Mouse (Mus musculus): Measurements from ENCODE around the gene Exosc8.

Gene Exosc8

DNA sequence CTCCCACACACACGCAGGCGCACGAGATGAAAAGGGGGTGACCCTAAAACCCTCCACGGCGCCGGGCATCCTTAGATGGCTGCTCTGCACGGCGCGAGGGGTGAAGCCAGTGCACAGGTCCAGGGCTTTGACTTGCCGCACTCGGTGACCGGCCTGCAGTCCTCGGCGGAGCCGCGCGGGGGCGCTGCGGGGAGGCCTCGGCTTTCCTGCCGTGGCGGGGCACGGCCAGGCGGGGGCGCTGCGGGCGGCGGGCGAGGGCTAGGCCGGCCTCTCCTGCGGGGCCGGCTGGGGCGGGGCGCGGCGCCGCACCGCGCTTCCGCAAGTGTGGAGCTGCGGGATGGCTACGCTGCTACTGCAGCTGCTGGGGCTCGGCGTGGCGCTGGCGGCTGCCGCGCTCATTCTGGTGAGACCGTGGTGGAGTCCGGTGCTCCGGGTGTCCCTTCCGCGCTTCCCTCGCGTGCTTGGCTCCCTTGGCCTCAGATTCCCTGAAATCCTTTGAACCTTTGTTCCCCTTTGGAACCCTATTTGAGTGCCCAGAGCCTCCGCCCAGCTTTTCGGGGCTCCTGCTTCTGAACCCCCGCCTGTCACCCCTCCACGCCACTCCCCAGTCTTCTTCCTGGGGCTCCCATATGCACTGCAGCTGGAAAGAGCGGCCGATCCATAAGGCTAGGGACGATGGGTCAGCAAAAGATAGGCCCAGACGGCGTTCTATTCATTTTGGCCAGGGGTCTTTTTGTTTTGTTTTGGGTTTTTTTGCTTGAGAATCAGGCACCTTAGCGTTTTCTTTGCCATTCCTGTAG, at the start of gene Exosc8, which contains the start of gene Alg5:
Exosc8 (minus strand) TSS at position 147 of the 800 bp plus-strand sequence.
Alg5 (plus strand) TSS at position 293 of the 800 bp plus-strand sequence.
- DNase-seq, result peak; percentile 90 to 96

DNA sequence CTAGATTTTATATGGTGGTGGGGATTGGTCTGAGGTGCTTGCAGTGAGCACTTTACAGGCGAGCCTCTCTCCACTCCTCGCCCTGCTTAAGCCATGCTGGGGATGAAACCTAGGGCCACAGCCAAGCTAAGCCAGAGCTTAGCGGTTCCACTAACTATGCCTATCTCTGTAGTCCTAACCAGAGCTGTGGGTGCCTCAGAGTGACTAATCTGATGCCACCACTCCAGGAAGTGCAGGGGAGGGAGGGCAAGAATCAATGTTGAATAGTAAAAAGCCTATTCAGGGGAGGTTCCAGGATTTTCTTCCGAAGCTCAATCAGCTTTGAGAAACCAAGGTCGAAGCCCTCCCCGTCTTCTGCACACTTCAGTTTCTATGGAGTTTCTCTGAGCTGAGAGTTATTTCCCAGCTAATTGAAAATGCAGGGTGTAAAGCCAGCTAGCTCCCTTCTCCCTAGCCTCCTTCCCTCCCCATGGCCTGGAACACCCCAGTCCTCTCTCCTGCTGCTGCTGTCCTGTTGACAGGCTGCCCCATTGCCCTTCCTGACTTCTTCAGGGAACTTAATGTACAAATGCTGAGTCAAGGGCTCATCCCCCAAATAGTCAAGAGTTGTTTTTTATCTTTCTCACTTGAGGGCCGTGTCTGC, 40.9 kb upstream of the Exosc8 start:
- no peak for DNase-seq

DNA sequence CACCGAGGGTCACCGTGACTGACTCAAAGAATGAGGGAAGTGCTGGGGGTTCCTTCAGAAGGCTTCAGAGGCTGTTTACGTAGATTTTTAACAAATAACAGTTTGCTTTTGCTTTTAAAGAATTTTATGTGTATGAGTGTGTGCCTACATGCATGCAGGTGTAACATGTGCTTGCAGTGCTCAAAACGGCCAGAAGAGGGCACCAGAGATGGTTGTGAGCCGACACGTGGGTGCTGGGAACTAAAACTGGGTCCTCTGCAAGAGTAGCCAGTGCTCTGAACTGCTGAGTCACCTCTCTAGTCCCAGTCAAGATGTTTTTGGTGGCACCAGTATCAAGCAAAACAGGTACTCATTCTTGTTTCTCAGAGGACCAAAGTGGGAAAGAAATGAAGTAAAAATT, 38.4 kb upstream of the Exosc8 start:
- no peak for DNase-seq

DNA sequence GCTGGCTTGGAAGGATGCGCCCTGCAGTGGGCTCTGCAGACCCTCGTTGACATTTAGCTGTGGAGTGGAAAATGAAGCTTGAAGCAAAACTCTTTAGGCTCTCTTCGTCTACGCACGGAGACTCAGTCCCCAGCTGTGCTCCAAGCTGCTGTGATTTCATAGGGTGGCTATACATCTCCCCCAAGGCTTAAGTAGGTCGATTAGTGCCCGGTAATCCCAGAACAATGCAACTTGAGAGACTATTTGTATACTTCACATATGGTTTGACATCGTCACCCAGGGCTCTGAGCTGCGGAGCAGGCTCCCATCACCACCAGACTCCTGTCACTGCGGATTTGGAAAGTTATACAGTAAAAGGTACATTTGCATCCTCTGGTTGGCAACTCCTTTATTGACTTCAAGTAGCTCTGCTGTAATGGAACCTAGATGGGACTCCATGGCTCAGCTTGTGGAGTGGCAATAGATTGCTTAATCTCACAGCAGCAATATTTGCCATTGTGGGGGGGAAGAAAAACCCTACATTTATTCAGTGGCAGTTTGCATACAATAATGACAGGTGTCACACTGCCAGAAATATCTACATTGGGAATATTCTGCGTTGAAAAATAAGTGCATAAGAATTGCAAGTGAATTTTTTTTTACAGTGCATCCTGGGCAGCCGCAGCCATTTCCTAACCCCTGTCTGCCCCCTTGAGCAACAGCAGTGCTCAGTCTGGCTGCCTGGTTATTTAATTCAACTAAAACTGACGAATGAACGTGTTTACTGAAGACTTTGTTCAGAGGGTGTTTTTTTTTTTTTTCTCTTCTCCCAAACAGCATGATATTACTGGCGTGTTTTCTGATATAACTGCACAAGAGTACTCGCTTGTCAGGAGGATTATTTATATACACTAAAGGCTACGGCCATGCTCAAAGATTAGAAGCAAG, 34.4 kb upstream of the Exosc8 start:
- DNase-seq, result no peak

DNA sequence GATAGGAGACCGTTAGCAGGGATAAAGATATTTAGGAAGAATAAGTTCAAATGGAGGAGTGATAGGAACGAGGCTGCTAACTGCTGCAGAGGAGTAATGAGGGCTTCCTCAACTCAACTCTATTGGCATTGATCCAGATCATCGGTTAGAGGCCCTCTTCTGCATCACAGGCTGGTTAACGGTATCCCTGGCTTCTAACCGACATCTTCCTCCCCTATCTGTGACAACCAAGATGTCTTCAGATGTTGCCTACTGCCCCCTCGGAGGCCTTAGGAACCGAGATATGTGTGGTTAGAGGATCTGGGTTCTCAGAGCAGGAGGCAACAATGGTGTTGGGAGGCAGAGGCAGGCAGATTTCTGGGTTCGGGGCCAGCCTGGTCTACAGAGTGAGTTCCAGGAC, 33.4 kb upstream of the Exosc8 start:
- DNase-seq, result no peak

DNA sequence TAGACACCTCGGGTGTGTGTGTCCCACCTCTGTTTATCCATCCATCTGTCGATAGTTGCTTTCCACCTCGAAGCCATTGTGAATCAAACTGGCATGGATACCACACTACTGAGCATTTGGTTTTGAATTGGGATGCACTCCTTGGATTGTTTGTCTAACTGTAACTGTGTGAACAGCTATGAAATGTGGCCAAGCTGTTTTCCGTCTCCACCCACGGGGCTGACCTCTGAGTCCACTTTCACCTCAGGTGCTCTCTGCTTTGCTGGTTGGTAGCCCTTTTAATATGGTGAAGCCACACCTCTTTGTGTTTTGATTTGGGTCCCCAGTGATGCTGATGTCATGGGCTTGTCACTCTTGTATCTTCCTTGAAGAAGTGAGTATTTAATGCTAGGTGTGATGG, 31.6 kb upstream of the Exosc8 start:
- no peak for DNase-seq

DNA sequence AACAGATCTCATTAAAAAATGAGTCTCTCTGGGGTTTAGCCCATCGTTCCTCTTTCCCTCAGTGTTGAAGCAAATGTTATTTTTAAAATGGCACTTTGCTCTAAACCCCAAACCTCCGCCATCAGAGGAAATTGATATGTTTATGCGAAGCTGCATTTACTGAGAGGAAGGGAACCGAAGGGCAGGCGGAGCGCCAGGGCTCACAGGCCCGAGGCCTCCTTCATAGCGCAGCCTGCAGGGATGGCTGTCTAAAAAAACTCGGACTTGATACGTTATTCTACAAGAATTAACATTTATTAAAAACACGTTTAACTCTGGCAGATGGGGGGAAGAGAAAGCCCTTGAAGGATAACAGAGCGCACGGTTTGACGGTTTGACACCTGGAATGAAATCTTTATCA, 30.8 kb upstream of the Exosc8 start:
- DNase-seq, result no peak

DNA sequence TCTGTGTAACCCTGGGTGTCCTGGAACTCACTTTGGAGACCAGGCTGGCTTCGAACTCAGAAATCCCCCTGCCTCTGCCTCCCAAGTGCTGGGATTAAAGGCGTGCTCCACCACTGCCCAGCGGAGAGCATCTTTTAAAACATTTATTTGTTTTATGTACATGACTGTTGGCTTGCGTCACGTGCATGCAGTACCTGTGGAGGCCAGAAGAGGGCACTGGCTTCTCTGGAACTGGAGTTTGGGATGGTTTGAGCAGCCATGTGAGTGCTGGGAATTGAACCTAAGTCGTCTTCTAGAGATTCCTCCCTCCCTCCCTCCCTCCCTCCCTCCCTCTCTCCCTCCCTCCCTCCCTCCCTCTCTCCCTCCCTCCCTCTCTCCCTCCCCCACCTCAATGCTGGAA, 30.3 kb upstream of the Exosc8 start:
- DNase-seq, result peak in 1 of 2 experiments; percentile 12

DNA sequence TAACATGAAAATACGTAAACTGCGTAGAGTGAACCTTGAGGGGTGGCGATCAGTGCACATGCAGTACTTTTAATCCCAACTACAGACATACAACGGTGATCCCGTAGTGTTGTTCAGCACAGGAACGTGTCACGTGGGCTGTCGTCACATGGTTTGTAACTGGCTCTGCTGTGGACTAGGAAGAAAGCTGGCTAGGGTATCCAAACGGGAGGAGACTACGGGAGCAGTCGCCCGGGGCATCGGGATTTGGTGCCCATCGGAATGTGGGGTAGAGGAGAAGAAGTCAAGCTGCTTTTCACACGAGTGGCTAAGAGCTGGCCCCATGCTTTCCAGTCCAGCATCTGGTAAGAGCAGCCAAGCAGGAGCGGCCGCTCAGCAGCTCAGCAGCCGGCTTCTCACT, 29.2 kb upstream of the Exosc8 start:
- DNase-seq, result no peak

DNA sequence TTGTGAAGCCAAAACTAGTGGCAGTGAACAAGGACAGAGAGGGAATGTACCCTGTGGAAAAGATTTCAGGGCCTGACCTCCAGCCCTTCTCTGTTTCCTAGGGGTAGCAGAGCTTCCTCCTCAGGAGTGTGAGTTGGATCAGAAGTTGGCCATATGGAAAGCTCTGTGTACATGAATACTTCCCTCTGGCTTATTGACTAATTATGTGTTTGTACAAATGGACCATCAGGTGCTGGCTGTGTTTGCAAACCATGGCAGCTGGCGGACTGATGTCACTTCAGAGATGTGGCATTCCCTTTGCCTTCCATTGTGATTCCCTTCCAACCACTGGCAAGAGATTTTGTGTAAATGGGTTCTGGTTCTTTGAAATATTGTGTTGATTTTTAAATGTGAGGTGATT, 26.1 kb upstream of the Exosc8 start:
- no peak for DNase-seq

DNA sequence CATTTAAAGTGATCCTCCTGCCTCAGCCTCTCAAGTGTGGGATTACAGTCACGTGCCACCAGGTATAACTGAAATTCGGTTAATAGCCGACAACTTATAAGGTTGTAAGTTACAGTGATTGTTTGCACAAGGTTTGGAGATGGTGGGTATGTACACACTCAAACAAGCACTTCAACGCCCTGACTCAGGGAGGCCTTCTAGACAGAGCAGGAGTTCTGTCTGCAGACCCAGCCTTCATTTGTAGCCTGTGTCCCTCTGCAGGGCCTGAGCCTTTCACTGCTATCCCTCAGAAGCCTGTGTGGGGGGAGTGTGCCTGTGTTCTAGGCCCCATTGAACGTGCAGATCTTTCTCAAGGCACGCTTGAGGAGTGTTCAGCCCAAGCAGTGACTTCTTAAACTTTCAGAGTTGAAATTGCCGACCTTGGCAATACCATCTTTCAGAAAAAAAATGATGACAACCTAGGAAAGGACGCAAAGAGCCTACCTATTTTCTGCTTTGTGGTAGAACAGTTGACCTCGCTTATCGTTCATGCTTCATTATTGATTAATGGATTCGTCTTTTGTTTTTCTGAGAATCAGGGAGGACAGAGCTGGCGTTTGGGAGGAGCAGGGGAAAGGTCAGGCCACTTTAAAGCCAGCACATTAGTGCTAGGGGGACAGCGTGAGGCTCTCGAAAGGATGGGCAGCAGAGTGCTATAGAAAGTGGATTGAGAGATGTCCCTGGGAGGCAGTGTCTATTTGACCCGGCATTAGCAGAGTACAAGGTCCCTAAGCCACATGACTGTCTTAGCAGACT, 25.3 kb upstream of the Exosc8 start:
- no peak for DNase-seq

DNA sequence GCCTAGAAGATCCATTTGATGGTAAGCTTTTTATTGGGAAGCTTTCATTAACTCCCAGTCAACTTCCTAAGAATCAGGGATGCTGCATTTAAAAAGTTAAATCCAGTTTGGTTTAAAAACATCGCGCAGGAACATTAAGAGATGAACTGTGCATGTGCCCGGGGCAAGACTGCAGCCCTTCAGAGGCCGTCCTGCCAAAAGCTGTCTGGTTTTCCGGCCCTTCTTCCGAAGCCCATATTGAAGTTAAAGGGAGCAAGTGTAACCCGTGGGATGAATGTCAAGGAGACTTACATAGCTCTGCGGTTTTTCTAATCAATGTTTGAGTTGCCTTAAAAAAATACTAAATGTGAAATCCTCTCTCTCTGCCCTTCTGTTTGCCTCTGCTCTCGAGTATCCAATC, 24.0 kb upstream of the Exosc8 start:
- no peak for DNase-seq

DNA sequence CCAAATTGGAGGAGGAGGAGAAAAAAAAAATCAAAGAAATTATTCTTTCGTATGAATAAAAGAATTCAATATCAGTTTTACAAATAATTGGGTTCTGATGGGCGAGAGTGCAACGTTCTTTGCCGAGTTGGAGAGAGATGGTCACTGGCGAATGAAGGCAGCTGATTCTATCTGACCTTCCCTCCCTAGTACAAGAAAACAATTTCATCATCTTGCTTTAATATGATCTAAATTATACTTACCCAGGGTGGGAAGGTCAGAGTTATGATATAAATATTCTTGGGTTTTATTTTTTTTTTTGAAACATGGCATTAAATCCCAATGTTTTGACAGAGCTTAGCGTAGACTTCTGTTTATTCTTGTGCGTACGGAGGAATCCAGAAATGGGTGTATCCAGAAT, 22.3 kb upstream of the Exosc8 start:
- no peak for DNase-seq

DNA sequence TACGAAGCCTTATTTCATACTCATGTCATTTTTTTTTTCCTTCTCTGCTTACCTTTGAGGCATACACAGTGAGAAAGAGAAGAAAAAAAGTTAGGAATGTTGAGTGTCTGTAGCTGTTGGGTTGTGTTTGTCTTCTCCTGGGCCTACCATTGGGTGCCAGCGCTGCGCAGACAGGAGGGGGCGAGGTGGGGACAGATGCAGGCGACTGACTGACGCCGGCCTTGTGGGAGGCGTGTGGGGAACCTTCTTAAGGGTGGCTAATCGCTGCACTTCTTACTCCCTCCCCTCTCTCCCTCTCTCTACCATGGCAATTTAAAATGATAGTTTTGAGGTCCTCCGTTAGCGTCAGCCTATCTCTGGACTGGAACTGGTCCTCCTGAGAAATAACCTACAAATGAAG, 20.9 kb upstream of the Exosc8 start:
- DNase-seq, result no peak

DNA sequence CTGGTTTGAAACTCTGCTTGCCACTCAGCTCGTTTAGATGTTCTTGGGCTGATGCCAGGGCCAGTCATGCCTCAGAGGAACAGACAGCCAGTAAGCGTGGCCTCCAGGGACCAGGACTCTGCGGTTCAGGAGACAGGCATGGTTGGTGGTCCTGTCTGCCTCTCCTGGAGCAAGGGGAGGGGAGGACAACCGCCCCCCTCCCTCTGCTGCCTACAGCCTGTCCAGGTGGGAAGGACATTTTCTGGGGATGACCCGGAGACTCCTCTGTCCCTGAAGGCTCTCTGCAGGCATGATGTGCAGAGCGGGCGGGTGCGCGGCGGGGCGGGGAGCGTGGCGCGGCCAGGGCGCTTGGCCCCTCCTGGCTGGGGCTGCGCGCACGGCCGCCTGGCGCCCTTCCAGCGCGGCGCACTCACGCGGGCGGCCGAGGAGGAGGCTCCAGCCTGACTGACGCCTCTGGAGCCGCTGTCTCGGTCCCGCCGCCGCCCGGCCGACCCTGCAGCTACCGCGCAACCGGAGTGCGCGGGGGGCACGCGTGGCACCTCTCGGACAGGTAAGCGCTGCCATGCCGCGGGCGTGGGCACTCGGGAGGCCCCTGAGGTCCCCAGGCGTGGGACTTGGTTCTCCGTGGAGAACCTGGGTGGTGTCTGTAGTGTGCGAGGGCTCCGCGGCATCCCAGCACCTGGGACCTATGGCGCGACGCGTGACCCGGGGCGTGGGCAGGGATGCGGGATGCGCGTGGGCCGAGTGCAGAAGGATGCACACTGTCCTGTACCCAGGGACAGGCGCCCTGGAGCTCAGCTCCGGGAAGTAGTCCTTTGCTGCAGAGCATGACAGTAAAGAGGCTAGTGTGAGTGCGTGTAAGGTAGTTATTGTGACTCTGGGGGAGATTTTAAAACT, 20.2 kb upstream of the Exosc8 start, which contains the start of gene Smad9:
Smad9 (plus strand) TSS at position 438 of the 897 bp plus-strand sequence.
- no peak for DNase-seq

DNA sequence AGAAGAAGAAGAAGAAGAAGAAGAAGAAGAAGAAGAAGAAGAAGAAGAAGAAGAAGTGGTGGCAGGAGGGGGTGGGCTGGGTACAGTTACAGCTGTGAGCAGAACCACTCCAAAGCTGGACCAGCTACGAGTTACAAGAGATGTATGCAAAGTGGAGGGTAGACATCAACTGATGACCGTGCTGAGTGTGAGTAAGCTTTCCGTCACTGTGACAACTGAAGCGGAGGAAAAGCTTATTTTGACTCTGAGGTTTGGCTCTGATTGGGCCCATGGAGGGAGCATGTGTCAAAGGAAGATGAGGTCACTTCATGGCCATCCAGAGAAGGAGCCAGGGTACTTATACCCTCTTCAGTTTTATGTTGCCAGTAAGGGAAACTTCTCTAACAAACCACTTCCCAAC, 18.2 kb upstream of the Exosc8 start:
- DNase-seq, result no peak

DNA sequence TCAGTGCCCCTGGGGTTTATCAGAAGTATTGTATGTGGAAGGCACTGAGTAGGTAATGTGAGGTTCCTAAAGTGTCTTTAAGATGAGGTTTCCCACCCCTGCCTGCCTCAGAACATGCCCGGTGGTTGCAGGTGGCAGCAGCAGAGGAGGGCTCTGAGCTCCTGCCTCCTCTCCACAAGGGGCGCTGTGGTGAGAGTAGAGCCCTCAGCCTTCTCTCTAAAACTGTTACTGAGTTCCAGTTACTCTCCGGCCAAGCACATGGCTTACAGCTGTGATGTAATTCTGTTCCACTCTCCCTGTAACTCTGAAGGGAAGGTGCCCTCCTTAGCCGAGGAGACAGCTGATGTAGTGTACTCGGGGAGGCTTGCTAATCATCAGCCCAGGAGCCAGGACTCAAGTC, 10.6 kb upstream of the Exosc8 start:
- DNase-seq, result peak; percentile 17 to 24

DNA sequence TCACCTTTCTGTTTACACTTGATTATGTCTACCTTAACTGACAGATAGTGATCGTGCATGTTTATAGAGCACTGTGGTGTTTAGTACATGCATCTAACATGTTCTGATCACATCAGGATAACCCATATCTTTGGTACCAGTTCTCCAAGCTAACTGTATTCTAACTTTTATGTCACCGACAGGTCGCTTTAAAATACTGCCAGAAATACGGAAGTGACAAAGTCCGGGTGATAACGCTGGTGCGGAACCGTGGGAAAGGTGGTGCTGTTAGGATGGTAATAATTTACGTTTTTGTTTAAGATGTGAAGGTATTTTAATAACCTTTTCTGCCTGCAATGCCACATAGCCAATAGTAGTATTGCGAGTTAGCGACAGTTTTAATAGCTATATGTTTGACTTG, 6.8 kb upstream of the Exosc8 start:
- DNase-seq, result no peak

DNA sequence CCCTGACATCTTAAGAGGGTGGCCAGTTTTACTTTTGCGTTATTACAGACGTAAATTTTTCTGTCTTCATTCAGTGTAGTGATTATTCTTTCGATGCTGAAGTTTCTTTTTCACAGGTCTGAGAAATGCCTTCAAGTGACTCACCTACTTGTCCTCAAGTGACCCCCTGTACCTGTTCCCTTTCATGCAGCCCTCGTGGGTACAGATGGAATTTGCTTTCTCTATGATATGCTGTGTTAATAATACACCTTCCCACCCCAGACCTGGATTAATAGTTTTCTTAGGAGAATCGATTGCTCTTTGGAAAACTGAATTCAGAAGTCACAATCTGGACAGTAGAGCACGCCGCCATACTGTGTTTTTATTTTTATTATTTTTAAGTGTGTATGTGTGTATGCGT, 2.1 kb upstream of the Exosc8 start:
- no peak for DNase-seq

DNA sequence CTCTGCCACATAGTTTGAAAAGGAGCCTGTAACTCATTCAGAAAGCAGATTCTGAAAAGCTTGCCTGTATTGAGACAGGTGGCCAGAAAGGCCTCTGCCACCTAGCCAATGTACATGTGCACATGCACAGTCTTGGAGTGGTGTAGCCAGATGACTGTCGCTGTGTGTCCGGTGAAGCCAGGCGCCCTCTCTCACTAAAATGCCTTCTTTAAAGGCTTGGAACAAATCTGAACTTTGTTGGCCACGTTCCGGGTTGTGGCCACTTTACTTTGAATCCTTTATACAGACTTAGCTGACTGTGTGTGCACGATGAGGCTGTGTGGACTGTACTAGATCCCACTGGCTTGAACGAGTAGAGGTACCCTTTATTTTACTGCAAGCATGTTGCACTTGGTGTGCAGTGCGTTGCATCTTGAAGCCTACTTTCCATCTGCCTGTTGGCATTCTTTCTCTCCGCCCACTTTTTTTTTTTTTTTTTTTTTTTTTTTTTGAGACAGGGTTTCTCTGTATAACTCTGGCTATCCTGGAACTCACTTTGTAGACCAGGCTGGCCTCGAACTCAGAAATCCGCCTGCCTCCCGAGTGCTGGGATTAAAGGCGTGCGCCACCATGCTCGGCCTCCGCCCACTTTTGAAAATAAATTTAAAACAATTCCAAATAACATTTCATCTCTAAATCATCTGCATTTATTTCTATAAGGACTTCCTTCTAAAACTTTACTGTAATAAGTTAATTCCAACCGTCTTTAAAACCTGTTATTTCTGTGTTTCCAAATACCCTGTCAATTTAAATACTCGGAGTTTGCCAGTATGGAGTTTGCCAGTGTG, 1.1 kb upstream of the Exosc8 start:
- peak; percentile 8 to 15 for DNase-seq

All from thymus, postnatal 36 days (tissue).